Mouse (Mus musculus) hindbrain, embryonic 11.5 days (tissue): ENCODE data around the gene Rapgef2. TPM values are rescaled to one million over a fixed set of nuclear protein-coding genes. Genes with fewer than 3 reads are reported as not detected.

Source experiments
- ATAC-seq: fragments of 200-750 bp; cut with Nextera tagmentation; 2 replicates; pipeline ENCODE4 v1.8.0; 2017; ENCODE audit warnings: mild to moderate bottlenecking, moderate TSS enrichment, moderate library complexity; ENCODE audit not compliant: low FRiP score
- DNase-seq: peaks from one replicate; pipeline ENCODE4 v3.0.0-alpha.2; 2015; ENCODE audit warnings: low spot score
- H3K27ac ChIP-seq: fragments of 300-500 bp; sonication (generic); 2 replicates; pipeline ENCODE4 v1.5.1; 2014; ENCODE audit warnings: mild to moderate bottlenecking, low read depth, low read length
- H3K27me3 ChIP-seq: fragments of 300-500 bp; sonication (generic); 2 replicates; pipeline ENCODE4 v1.6.1; 2014; ENCODE audit warnings: mild to moderate bottlenecking, low read length, moderate library complexity, mixed read lengths; ENCODE audit not compliant: control insufficient read depth, insufficient read depth
- H3K36me3 ChIP-seq: fragments of 300-500 bp; sonication (generic); 2 replicates; pipeline ENCODE4 v1.6.1; 2014; ENCODE audit warnings: mild to moderate bottlenecking, low read length, moderate library complexity, mixed read lengths; ENCODE audit not compliant: control insufficient read depth, insufficient read depth
- H3K4me1 ChIP-seq: fragments of 300-500 bp; sonication (generic); replicated peaks from 2 replicates; pipeline ENCODE4 v1.6.1; 2014; ENCODE audit warnings: low read length, mixed read lengths; ENCODE audit not compliant: control insufficient read depth, insufficient read depth
- H3K4me2 ChIP-seq: fragments of 300-500 bp; sonication (generic); replicated peaks from 2 replicates; pipeline ENCODE4 v1.6.1; 2014; ENCODE audit warnings: mild to moderate bottlenecking, low read depth, low read length
- H3K4me3 ChIP-seq: fragments of 300-500 bp; sonication (generic); 2 replicates; pipeline ENCODE4 v1.5.1; 2014; ENCODE audit warnings: low read depth, low read length
- H3K9ac ChIP-seq: fragments of 300-500 bp; sonication (generic); 2 replicates; pipeline ENCODE4 v1.6.1; 2014; ENCODE audit warnings: low read depth, low read length
- H3K9me3 ChIP-seq: fragments of 300-500 bp; sonication (generic); 2 replicates; pipeline ENCODE4 v1.6.1; 2016; ENCODE audit warnings: low read length; ENCODE audit not compliant: control insufficient read depth
- WGBS: fragments of 180-500 bp; shearing (Covaris S2); extraction: QIAGEN DNeasy Blood & Tissue Kit; methylation state at CpG from one replicate; pipeline ENCODE4 v1.1.7; 2014; 5-methylcytosine and 5-hydroxymethylcytosine counted together
- polyA plus RNA-seq: library from polyadenylated mRNA; unstranded; fragments of >200 nt; fragmentation: Nextera tagmentation; extraction: Ambion mirVana; gene quantifications from 2 replicates; pipeline ENCODE4 v1.2.1, GENCODE M21; 2014

Gene Rapgef2
- polyA plus RNA-seq, 1 experiment from 2014 or later = 8.1 TPM

GRCm38 (mm10) chr3:79287108-79287576 is 825 bp upstream of the Rapgef2 start:
- H3K4me3 ChIP-seq = peak overlapping the region; percentile 89
- no peaks in the 10 kb centered on the region for H3K9me3 ChIP-seq
- peaks cover 2% of the 10 kb centered on the region for H3K4me1 ChIP-seq
- peak overlapping the region; percentile 75 for H3K4me2 ChIP-seq
- H3K27ac ChIP-seq = peak overlapping the region; percentile 96
- H3K9ac ChIP-seq = peak overlapping the region; percentile 90
- DNase-seq (peak; percentile 94), ATAC-seq (peak; percentile 99)
- no peaks in the 10 kb centered on the region for H3K36me3 ChIP-seq
- WGBS = 0% methylated on average over 34 of the region's 60 CpGs
- H3K27me3 ChIP-seq = peaks cover 2% of the 10 kb centered on the region; the same call in 1 of the 2 replicates

GRCm38 (mm10) chr3:79286031-79286375 is 314 bp downstream of the Rapgef2 start:
- peak; percentile 60 for DNase-seq
- WGBS = 0% methylated on average over 10 of the region's 10 CpGs
- Histone ChIP-seq H3K4me2 (peak overlapping the region; percentile 71), H3K27ac (peak overlapping the region; percentile 96), H3K36me3 (no peaks in the 10 kb centered on the region), H3K4me1 (peaks cover 2% of the 10 kb centered on the region), H3K27me3 (peaks cover 2% of the 10 kb centered on the region; the same call in 1 of the 2 replicates), H3K4me3 (peak overlapping the region; percentile 89), H3K9ac (peak overlapping the region; percentile 90), H3K9me3 (no peaks in the 10 kb centered on the region)
- ATAC-seq = 0 out of 2 replicates have a peak, but pooled peaks have one; percentile 23

GRCm38 (mm10) chr3:79285097-79285675 is 1.1 kb downstream of the Rapgef2 start:
- DNase-seq = no peak
- Histone ChIP-seq H3K4me1 (peaks cover 2% of the 10 kb centered on the region), H3K27ac (no peak overlapping the region), H3K4me2 (peak overlapping the region; percentile 71), H3K36me3 (no peaks in the 10 kb centered on the region), H3K4me3 (peak overlapping the region; percentile 89), H3K9ac (peak overlapping the region; percentile 90; the same call in 1 of the 2 replicates), H3K9me3 (no peaks in the 10 kb centered on the region), H3K27me3 (peaks cover 2% of the 10 kb centered on the region; the same call in 1 of the 2 replicates)
- WGBS = 66% methylated on average over 13 of the region's 13 CpGs
- ATAC-seq = no peak

- DNase-seq (no peak), ATAC-seq (no peak)
- H3K9ac ChIP-seq = no peak overlapping the region
- H3K4me2 ChIP-seq = no peak overlapping the region
- peaks cover 2% of the 10 kb centered on the region for H3K4me1 ChIP-seq
- no peak overlapping the region for H3K4me3 ChIP-seq
- peaks cover 2% of the 10 kb centered on the region; the same call in 1 of the 2 replicates for H3K27me3 ChIP-seq
- no peak overlapping the region for H3K27ac ChIP-seq
- no peaks in the 10 kb centered on the region for H3K36me3 ChIP-seq
- WGBS = 67% methylated on average over 3 of the region's 3 CpGs
- no peaks in the 10 kb centered on the region for H3K9me3 ChIP-seq
These were observed 2.3 kb downstream of the Rapgef2 start for GRCm38 (mm10) chr3:79283976-79284375.

- Histone ChIP-seq H3K36me3 (no peaks in the 10 kb centered on the region), H3K4me3 (no peak overlapping the region), H3K4me2 (no peak overlapping the region), H3K27ac (no peak overlapping the region), H3K9ac (no peak overlapping the region), H3K9me3 (no peaks in the 10 kb centered on the region), H3K27me3 (no peaks in the 10 kb centered on the region), H3K4me1 (peaks cover 2% of the 10 kb centered on the region)
- 25% methylated on average over 2 of the region's 2 CpGs for whole genome bisulfite sequencing
- ATAC-seq (no peak), DNase-seq (no peak)
These were observed 3.3 kb downstream of the Rapgef2 start for GRCm38 (mm10) chr3:79283031-79283430.

DNA sequence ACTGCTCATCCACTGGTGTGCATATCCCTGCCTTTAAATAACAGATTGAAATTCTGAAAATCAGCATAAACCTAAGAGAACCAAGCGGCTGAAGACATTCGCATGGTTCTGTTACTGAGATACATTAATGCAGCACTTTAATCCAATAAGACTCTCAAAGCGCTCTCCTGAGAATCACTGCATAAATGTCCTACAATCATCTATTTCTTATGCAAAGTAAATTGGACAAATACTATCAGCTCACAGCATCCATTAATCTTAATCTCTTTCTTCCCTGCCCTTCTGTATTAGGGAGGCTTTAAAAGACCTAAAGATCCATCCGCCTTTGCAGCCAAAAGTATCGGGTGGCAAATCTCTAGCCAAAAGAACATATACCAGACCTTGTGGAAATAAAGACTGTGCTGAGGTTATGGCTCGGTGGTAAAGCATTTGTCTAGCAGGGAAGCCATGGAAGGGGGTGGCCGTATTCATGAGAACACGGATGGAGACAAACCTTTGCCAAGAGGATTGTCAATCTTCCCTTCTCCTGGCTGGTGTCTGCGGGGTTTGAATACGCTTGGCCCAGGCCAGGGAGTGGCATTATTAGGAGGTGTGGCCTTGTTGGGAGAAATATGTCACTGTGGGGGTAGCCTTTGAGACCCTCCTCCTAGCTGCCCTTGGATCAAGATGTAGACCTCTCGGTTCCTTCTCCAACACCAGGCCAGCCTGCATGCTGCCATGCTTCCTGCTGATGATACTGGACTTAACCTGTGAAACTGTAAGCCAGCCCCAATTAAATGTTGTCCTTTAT is 10.3 kb downstream of the Rapgef2 start:
- ATAC-seq = 0 out of 2 replicates have a peak, but pooled peaks have one; percentile 28
- no peak overlapping the region for H3K9ac ChIP-seq
- no peaks in the 10 kb centered on the region for H3K36me3 ChIP-seq
- no peaks in the 10 kb centered on the region for H3K4me1 ChIP-seq
- 73% methylated on average over 11 of the region's 11 CpGs for WGBS
- no peaks in the 10 kb centered on the region for H3K9me3 ChIP-seq
- H3K27ac ChIP-seq = no peak overlapping the region
- H3K27me3 ChIP-seq = no peaks in the 10 kb centered on the region
- no peak for DNase-seq
- no peak overlapping the region for H3K4me2 ChIP-seq
- no peak overlapping the region for H3K4me3 ChIP-seq

GRCm38 (mm10) chr3:79273350-79273749 is 13.0 kb downstream of the Rapgef2 start:
- no peaks in the 10 kb centered on the region for H3K4me1 ChIP-seq
- no peaks in the 10 kb centered on the region for H3K9me3 ChIP-seq
- H3K9ac ChIP-seq = no peak overlapping the region

DNA sequence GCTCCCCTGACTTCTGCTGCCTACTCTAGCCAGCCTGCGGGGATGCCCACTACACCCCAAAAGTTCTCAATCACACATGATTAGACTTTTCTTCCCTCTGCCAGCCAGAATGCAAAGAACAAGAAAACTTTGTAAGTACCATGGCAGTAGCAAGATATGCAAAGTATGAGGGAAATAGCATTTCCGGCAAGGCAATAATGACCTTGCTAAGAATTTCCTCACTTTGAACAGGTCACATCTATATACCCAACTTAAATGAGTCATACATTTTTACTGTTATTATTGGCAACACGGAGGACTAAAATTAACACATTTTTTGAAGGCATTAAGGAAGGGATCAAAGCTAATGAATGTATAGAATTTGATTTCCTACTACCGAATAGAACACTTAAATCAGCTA is 13.4 kb downstream of the Rapgef2 start:
- Histone ChIP-seq H3K27ac (no peak overlapping the region), H3K27me3 (no peaks in the 10 kb centered on the region), H3K4me1 (no peaks in the 10 kb centered on the region), H3K4me3 (no peak overlapping the region), H3K9me3 (no peaks in the 10 kb centered on the region), H3K9ac (no peak overlapping the region), H3K36me3 (no peaks in the 10 kb centered on the region), H3K4me2 (no peak overlapping the region)
- no peak for ATAC-seq
- DNase-seq = no peak
- WGBS = 88% methylated on average over 4 of the region's 4 CpGs

More at GRCm38 (mm10) chr3:79273350-79273749, 13.0 kb downstream of the Rapgef2 start:
- H3K36me3 ChIP-seq = no peaks in the 10 kb centered on the region
- 7% methylated on average over 1 of the region's 1 CpGs for WGBS
- DNase-seq = no peak
- no peak for ATAC-seq
- no peak overlapping the region for H3K4me2 ChIP-seq
- no peak overlapping the region for H3K27ac ChIP-seq
- H3K27me3 ChIP-seq = no peaks in the 10 kb centered on the region
- no peak overlapping the region for H3K4me3 ChIP-seq
